Mouse (Mus musculus): ENCODE data around the gene Dbt.

- TF ChIP-seq CTCF (conservative IDR thresholded peaks at IDR 0.05; ENCODE audit: insufficient read depth, insufficient read length, low read depth, low read length): peak; percentile 90
- no peak for TF ChIP-seq POLR2A (IDR thresholded peaks at IDR 0.05; ENCODE audit: low read depth, low read length)
Measured at GRCm38 (mm10) chr3:116507772-116508351, 5.0 kb upstream of the Dbt start, which contains the start of gene Rtca.

Data from kidney, adult 2 months (tissue).